Mouse (Mus musculus): ENCODE data around the gene Nod2. TPM values are rescaled to one million over a fixed set of nuclear protein-coding genes. Genes with fewer than 3 reads are reported as not detected.

Gene Nod2
- polyA plus RNA-seq, 1 experiment from 2014 or later: 0.20 TPM

Other genes with a start within 250 kb of the Nod2 start
- 28.3 and 28.5 TPM in 2 replicates for gene Nkd1, start 126.0 kb upstream of the Nod2 start, polyA plus RNA-seq (2015; fragmentation: Nextera tagmentation; extraction: Ambion mirVana)
- gene Snx20, start 11.2 kb upstream of the Nod2 start, polyA plus RNA-seq (2015; fragmentation: Nextera tagmentation; extraction: Ambion mirVana): 1.0 and 1.1 TPM in 2 replicates
- gene Cyld, start 49.7 kb downstream of the Nod2 start, polyA plus RNA-seq (2015; fragmentation: Nextera tagmentation; extraction: Ambion mirVana): 18.1 and 19.2 TPM in 2 replicates